Mouse (Mus musculus): ENCODE measurements around the gene Creb3l2.

The Creb3l2 gene

DNA sequence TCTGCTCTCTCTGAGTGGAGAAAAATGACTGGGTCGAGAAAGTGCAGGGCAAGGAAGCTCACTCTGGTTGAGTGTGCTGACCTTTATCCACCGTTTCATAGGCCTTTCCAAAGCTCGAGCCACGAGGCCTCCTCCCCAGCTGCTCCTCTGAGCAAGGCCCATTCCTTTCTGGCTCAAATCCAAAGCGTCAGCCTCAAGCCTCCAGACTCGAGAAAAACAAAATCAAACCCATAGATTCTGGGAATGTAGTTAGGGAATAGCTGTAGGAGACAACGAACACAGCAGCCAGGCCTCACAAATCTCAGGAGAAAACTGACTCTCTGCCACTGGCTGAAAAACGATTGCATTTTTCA, 115.4 kb downstream of the Creb3l2 start:
- DNase-seq (ENCODE audit: low spot score in 2 of 2) = no peak

DNA sequence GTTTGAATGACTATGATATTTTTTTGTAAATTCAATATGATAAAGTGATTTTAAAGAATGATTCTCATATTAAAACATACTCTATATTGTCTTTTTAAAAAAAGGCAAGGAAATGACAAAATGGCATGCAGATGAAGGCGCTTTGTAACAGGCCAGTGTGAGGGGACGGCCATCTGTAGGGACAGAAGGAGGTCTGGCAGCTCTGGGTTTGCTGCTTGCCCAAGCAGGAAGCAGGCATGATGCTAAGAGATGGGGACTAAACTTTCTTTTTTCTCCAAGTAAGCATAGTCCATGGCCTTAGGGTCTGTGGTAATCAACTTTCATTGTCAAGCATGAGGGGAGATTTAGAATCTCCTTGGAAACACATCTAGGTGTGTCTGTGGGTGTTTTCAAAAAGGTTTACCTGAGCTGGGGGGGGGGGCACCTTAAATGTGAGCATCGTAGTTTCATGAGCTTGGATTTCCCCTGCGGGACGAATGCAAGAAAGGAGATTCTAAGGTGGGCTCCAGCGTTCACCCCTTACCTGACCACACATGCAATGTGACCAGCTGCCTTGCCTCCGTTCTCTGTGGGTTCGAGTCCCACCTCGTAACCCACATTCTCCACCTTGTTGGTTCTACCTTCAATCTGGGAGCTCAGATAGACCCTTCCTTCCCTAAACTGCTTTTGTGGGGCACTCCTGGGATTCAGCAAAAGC, 115.9 kb downstream of the Creb3l2 start:
- no peak for DNase-seq (ENCODE audit: low spot score in 2 of 2)

DNA sequence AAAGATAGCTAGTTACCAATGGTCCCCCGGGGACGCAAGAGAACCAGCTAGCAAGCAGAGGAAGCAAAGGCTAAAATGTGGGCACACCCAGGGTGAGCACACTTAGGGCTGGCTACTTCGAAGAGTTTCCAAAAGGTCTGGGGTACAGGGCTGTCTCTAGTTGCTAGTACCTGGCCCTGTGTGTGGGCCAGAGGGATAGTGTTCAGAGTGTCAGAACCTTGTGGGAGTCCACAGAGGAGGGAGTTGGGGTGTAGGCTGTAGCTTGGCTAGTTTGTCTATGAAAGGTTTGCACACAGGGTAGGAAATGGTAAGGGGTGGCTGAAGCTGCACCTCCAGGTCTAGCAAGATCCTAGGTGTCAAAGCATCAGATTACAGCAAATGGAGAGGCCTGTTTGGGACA, 116.9 kb downstream of the Creb3l2 start:
- no peak for DNase-seq (ENCODE audit: low spot score in 2 of 2)

DNA sequence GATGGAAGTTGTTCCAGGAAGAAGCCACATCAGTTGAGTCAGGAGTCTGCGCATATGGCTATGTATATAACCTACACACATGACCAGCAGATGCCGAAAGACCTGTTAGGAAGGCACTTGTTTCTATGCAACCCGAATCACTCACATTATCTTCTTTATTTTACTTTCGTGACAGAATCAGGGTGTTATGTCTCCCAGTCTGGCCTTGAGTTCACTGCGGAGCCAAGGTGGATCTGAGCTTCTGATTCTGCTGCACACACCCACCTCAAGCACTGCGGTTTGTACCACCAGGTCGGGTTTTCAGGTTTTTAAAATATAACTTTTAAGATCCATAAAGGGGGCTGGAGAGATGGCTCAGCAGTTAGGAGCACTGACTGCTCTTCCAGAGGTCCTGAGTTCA, 119.3 kb downstream of the Creb3l2 start:
- no peak for DNase-seq (ENCODE audit: low spot score in 2 of 2)

GRCm38 (mm10) chr6:37322088-37322487, 119.9 kb downstream of the Creb3l2 start:
- DNase-seq (ENCODE audit: low spot score in 2 of 2) = no peak

DNA sequence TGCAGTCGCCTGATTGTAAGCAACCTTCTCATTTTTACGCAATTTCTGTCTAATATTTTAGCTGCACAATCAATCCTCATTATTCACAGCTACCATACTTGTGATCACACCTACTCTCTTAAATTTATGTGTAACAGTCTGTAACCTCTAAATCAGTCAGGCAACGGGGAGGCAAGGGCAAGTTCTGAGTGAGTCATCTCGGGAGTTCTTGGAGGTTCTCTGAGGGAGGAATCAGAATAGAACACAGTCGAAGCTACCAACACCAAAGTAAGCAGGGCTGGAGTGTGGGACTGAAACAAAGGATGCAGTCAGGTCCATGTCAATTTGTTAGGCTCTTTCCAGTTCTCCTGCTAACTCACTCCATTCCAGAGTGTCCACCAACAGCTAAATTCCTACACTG, 124.0 kb downstream of the Creb3l2 start:
- DNase-seq (ENCODE audit: low spot score in 2 of 2) = no peak

DNA sequence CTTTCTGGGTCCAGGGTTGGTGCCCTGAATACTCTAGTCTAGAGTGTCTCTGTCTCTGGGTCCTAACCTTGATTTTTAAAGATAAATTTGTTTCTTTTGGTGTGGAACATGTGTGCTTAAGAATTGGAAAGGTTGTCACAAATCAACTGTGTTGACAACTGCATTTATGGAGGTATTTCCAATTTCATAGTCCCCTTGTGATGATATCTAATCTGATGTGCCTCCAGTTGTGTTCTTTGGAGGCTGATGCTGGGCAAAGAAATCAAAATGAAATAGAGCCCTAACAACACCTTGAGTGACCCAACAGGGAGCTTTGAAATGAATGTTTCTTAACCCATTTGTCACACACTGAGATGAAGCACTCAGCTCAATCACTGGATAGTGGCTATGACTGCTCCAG, 126.5 kb downstream of the Creb3l2 start:
- DNase-seq (ENCODE audit: low spot score in 2 of 2) = no peak

DNA sequence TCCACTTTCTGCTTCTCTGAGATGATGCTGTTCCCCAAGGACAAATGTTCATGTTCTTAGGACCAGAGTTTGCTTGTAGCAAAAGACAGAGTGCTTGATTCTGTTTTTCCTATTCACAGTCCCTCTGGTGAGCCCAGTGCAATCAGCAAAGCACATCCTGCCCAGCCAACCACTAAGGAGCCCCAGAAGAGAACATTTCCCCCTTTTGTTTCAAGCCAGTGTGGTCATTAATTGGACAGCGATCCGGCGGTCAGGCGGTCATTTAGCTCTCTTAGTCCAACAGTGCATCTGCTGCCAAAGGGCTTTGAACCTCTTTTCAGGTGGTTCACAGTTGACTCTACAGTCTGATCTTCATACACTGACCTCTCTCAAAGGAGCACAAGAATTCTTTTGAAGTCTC, 131.3 kb downstream of the Creb3l2 start:
- no peak for DNase-seq (ENCODE audit: low spot score in 2 of 2)

- DNase-seq (ENCODE audit: low spot score in 2 of 2) = no peak
These were observed 135.3 kb downstream of the Creb3l2 start for GRCm38 (mm10) chr6:37306616-37307015.

DNA sequence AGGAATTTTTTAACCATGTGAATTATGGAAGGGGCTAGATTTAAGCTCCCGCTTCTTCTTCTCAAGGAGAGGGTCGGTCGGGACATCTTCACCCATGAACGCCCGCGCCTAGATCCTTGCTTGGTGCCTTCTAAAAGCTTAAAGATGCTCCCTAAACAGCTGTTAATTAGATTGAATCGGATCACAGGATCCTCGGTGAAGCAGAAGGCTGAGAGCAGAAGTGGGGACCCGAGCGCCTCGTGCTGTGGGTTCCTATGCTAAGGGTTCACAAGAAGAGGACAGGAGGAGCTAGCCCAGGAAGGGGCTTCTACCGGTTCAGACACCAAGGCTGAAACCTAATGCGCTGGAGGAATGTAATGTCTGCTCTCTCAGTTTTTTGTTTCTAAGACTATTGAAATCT, 141.5 kb downstream of the Creb3l2 start:
- DNase-seq (ENCODE audit: low spot score in 2 of 2) = no peak

DNA sequence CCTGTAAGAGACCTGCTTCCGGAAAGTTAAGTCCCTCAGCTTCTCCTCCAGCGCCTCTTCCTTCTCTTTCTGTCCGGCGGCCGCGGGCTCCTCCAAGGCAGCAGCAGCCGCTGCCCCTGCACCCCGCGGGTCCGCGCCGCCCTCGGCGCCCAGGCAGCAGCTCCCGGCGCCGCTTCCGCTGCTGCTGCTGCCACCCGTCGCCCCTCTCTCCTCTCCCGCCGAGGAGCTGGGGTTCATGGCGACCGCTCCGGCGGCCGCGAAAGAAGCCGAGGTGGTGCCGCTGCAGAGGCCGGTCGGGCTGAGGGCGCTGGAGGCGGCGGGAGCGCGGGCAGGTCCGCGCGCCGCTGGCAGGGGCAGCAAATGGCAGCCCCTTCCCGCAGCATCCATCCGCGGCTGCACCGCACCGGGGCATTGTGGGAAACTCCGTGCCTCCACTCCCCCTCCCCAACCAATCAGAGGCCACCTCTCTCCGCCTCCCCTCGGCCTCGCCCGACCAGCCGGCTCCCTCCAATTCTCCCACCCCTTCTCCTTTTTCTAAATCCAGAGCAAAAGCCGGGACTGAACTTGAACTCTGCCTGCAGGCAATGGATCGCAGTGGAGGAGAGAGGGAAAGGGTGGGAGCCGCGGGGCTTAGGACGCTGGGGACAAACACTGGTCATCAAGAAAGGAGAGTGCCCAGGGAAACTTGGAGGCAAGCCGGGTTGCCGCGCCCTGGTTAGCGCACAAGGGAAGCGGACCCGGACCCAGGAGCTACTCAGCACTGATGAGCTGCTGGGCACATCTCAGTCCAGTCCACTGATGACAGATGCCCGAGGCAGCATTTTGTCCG, 142.2 kb downstream of the Creb3l2 start, which contains the start of gene Dgki:
Gene Dgki (minus strand): TSS at position 623 of the 829 bp plus-strand sequence.
- DNase-seq (ENCODE audit: low spot score in 2 of 2) = peak; percentile 68 to 80

- no peak for DNase-seq (ENCODE audit: low spot score in 2 of 2)
These were observed 143.0 kb downstream of the Creb3l2 start for GRCm38 (mm10) chr6:37298982-37299381.

- DNase-seq (ENCODE audit: low spot score in 2 of 2) = no peak
These were observed 144.0 kb downstream of the Creb3l2 start for GRCm38 (mm10) chr6:37297744-37298482.

DNA sequence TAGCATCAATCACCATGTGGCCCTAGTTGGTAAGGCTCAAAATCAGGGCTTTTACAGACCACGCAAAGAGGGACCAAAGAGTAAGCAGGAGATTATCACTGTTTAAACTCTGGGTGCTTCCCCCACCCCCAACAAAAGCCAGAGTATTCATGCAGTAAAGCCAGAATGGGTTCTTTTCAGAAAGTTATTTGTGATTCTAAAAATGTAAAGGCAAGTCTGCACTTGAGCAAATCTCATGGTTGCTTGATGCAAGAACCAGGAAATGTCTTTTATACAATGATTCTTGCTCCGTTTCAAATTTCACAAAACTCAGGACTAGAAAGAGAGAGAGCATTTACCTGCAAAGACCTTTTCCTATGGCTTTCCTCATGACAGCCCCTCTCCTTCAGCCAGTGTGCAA, 149.9 kb downstream of the Creb3l2 start:
- no peak for DNase-seq (ENCODE audit: low spot score in 2 of 2)

GRCm38 (mm10) chr6:37291171-37291570, 150.8 kb downstream of the Creb3l2 start:
- DNase-seq (ENCODE audit: low spot score in 2 of 2) = no peak

GRCm38 (mm10) chr6:37290691-37291090, 151.3 kb downstream of the Creb3l2 start:
- DNase-seq (ENCODE audit: low spot score in 2 of 2) = no peak

DNA sequence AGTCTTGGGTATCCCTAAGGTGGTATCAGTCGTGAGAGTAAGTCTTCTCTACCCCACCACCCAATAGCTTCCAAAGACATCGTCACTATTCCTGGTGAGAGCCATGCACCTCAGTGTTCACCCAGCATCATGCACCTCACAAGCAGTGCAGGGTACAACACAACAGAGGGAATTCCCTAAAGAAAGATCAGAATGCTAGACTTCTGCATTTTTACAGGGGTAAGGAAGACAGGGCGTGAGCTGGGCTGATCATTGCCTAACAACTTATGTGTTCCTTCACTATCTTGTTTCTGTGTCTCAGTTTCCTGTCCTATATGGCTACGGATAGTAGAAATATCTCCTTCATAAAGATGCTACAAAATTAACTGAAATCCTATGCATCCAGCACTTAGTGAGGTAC, 155.8 kb downstream of the Creb3l2 start:
- DNase-seq (ENCODE audit: low spot score in 2 of 2) = no peak

DNA sequence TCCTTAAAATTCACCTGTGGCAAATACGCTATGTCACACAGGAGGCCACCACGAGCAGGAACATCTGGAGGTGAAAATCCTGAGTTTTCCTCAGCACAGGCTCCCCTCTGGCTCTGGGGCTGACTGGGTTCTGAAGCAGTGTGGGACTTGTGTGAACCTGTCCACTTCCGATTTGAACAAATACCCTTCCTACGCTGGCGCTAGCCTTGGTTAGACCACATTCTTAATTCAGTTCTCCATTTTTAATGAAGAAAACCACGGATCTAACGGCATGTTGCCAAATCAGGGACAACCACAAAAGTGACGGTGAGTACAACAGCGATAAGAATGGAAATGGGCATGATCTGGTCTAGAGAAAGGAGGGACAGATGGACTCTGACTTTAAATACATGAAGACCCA, 157.1 kb downstream of the Creb3l2 start:
- no peak for DNase-seq (ENCODE audit: low spot score in 2 of 2)

DNA sequence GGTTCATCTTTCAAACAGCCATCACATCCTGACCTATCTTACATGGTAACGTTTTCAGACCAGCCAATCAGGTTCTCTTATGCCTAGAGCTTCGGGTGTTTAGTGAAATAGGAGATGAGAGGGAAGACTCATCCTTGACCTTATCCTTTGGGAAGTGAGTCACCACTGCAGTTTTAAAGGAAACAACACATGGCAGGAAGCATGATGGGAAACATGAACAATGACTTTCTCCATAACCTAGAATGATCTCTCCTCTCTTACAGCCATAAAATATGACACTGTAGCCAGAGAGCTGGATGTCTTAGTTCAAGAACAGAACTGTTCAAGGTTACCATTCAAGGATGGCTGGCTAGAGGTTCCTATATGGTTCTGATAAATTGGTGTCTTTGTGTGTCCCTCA, 158.6 kb downstream of the Creb3l2 start:
- DNase-seq (ENCODE audit: low spot score in 2 of 2) = no peak

DNA sequence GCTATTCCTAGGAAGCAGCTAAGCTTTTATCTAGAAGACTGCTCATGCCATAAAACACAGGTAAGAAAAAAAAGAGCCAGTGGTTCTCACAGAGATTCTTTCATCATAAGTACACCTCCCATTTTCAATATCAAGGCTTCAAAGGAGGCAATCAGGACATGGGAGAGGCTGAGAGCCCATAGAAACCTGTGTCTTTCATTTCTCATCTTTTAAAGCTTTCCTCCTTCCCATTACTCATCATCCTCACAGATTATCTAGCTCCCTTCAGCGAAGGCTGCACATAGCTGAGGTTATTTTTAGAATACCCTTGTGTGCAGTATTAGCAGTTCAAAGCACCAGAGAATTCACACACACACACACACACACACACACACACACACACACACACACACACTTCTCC, 159.3 kb downstream of the Creb3l2 start:
- DNase-seq (ENCODE audit: low spot score in 2 of 2) = no peak
